Mouse (Mus musculus) olfactory bulb, adult 2 months (tissue): ENCODE measurements around the gene Foxp1. TPM values are rescaled to one million over a fixed set of nuclear protein-coding genes. Genes with fewer than 3 reads are reported as not detected.

Source experiments
- H3K27ac ChIP-seq: fragments of 200-500 bp; 2 replicates; pipeline ENCODE4 v1.5.1; 2012; ENCODE audit warnings: low read depth, low read length; ENCODE audit not compliant: insufficient read depth
- H3K4me1 ChIP-seq: fragments of 200-500 bp; 2 replicates; pipeline ENCODE4 v1.6.1; 2012; ENCODE audit warnings: low read length; ENCODE audit not compliant: control insufficient read depth, insufficient read depth
- H3K4me3 ChIP-seq: fragments of 200-500 bp; 2 replicates; pipeline ENCODE4 v1.5.1; 2012; ENCODE audit warnings: mild to moderate bottlenecking, low read depth, low read length, moderate library complexity; ENCODE audit not compliant: insufficient read depth
- CTCF ChIP-seq: fragments of 200-500 bp; IDR thresholded peaks from 2 replicates; pipeline ENCODE4 v1.5.1; 2012; ENCODE audit warnings: low read depth, mild to moderate bottlenecking, low read length, moderate library complexity; ENCODE audit not compliant: insufficient read depth
- POLR2A ChIP-seq: fragments of 200-500 bp; IDR thresholded peaks from 2 replicates; pipeline ENCODE4 v1.6.1; 2012; ENCODE audit warnings: mild to moderate bottlenecking, low read depth, low read length, moderate library complexity; ENCODE audit not compliant: insufficient read depth
- WGBS: fragments of 180-500 bp; shearing (Covaris S2); methylation state at CpG from one replicate; pipeline ENCODE4 v1.1.7; 2018; 5-methylcytosine and 5-hydroxymethylcytosine counted together
- polyA plus RNA-seq: library from polyadenylated mRNA; stranded (reverse); fragments of >200 nt; gene quantifications from 2 replicates; pipeline ENCODE4 v1.2.4, GENCODE M21; 2012; ENCODE audit warnings: low replicate concordance; ENCODE audit not compliant: missing spikeins, insufficient read depth, insufficient read length

The Foxp1 gene
- polyA plus RNA-seq, 1 experiment = not detected

DNA sequence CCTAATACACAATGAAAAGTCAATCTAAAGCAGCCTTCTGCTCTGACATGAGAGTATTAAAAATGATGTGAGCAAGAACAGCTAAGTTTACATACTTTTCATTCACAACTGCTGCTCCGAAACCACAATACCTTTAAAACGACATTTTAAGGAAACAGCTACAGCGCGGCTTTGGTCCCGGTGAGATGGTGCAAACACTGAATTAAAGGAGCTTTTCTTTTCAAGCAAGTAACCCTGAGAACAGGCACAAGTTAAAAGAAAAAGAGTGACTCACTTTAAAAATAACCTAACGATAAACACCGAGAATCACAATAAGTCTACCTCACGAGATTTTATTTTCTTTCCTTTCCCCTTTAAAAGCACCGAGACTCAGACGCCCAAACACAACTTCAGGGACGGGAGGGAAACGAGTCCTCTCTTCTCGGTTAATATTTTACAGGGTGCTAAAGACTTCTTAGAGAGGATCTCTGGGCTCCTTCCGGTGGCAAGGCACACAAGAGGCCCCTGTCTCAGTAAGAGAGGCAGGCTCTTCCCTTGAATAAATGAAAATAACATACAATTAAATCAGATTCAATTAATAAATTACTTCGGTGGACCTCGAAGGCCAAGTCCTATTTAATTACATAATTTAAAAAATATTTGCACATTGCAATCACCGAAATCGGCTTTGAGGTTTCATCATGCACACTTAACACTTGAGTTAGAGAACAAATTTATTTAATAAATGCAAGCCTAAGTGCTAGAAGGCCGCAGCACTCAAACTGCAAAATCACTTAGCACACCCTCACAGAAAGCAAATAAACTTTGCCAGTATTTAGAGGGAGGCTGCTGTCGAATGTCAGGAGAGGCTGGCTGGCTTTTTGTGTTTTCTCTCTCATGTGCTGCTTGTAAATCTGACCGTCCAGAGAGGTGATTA, 246.9 kb downstream of the Foxp1 start:
- no peaks in the 10 kb centered on the region for H3K4me1 ChIP-seq
- TF ChIP-seq CTCF (no peak), POLR2A (no peak)
- WGBS = 59% methylated on average over 21 of the region's 21 CpGs
- H3K4me3 ChIP-seq = no peak overlapping the region
- no peak overlapping the region for H3K27ac ChIP-seq

- Histone ChIP-seq H3K27ac (no peak overlapping the region), H3K4me1 (no peaks in the 10 kb centered on the region)
- WGBS = 94% methylated on average over 5 of the region's 5 CpGs
Measured at GRCm38 (mm10) chr6:99274667-99275066, 247.9 kb downstream of the Foxp1 start.

GRCm38 (mm10) chr6:99274222-99274621, 248.3 kb downstream of the Foxp1 start:
- WGBS = 88% methylated on average over 6 of the region's 6 CpGs
- H3K4me1 ChIP-seq = no peaks in the 10 kb centered on the region
- no peak for TF ChIP-seq POLR2A
- TF ChIP-seq CTCF = no peak
- no peak overlapping the region for H3K4me3 ChIP-seq
- H3K27ac ChIP-seq = no peak overlapping the region

More at GRCm38 (mm10) chr6:99274667-99275066, 247.9 kb downstream of the Foxp1 start:
- H3K4me3 ChIP-seq = no peak overlapping the region
- TF ChIP-seq CTCF = no peak
- TF ChIP-seq POLR2A = no peak

DNA sequence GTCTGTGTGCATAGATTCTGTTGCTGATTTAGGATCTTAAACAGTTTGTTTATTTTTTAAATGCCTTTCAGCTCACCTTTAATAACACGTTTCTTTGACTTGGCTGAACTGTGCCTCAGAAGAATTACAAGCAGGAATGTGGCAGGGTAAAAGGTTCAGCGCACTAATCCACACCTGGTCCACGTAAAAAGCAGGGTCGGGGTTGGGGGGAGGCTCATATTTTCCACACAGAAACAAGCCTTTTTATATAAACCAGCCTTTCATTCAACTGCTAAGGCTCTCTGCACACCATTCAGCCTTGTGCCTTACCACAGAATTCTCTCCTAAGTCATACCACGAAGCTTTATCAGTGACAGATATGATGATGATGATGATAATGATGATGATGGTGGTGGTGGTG, 249.3 kb downstream of the Foxp1 start:
- no peak for TF ChIP-seq CTCF
- TF ChIP-seq POLR2A = no peak
- Histone ChIP-seq H3K4me1 (no peaks in the 10 kb centered on the region), H3K27ac (no peak overlapping the region), H3K4me3 (no peak overlapping the region)
- 92% methylated on average over 5 of the region's 5 CpGs for WGBS

DNA sequence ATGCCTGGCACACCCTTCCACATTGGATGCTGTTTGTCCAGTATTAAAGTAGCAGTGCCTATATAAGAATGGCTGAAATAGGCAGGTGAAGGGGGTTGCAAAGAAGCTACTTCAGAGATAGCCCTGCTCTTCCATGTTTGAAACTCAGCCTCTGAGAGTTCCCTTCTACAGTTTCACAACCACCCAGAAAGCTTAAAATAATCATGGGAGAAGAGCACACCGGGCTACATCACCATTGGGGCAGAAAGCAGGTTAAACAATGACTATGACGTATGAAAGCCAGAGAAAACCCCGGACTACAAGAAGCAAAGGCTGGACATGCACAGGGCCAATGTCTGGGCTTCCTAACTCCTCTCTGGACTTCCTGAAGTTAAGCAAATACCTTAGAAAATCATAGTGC, 250.3 kb downstream of the Foxp1 start:
- H3K4me1 ChIP-seq = no peaks in the 10 kb centered on the region
- 87% methylated on average over 3 of the region's 3 CpGs for WGBS
- no peak overlapping the region for H3K27ac ChIP-seq
- H3K4me3 ChIP-seq = no peak overlapping the region
- no peak for TF ChIP-seq POLR2A
- TF ChIP-seq CTCF = no peak

GRCm38 (mm10) chr6:99271741-99272140, 250.8 kb downstream of the Foxp1 start:
- WGBS = 93% methylated on average over 7 of the region's 7 CpGs

DNA sequence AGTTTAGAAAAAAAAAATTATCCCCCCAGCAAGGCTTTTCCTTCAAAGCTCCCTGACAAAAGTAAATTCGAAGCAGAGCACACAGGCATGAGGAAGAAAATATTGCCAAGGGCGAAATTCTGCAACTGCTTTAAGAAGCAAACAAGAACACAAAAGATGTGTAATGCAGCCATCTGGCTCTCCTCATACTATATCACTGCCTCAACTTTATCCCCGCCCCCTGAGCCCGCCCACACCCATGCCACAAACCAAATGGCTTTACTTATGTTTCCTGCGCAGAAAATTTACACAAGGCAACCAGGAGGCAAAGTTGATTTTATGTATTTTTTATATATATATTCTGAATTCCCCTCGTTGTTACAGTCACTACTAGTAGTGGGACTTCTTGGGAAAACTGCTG, 252.6 kb downstream of the Foxp1 start:
- TF ChIP-seq CTCF (no peak), POLR2A (no peak)
- H3K4me3 ChIP-seq = no peak overlapping the region
- H3K4me1 ChIP-seq = peaks cover 9% of the 10 kb centered on the region
- no peak overlapping the region for H3K27ac ChIP-seq
- WGBS = 75% methylated on average over 6 of the region's 6 CpGs

More at GRCm38 (mm10) chr6:99271741-99272140, 250.8 kb downstream of the Foxp1 start:
- Histone ChIP-seq H3K4me1 (no peaks in the 10 kb centered on the region), H3K4me3 (no peak overlapping the region), H3K27ac (no peak overlapping the region)
- TF ChIP-seq POLR2A (no peak), CTCF (no peak)

DNA sequence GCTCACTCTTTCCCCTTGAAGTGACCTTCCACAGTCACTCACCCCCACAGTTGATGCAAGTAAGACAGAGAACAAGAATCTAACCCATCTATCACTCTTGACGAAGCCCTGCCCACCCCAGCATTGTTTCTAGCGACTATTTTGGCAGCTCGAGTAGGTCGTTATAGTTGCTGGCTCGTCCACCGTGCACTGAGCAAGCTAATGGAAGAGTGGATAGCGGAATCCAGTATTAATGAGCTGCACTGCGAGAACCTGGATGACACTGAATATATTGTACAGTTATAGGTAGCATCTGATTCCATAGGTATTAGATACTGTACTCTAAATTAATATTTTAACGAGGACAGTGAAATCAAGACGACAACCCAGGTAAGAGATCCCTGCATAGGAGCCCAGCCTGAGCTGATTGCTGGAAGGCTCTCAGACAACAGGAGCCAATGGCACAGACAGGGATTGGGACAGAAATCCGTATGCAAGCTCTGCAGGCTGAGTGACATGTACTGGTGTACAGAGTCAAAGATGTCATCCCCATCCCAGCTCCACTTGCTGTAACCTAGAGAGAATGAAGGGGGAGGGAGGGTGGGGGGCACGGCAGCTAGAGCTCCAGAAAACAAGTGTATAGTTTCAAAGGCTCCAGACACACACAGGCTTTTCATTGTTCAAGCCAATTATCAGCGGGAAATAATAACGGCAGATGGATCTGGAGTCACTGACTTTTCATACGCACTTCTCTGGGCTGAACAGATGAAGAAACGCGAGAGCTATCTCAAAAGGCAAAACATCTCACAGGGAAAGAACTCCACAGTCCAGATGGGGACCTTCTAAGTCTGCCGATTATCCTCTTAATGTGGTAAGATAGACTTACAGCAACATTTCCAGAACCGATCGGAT, 254.1 kb downstream of the Foxp1 start:
- H3K27ac ChIP-seq = no peak overlapping the region

More for the DNA sequence above, 254.1 kb downstream of the Foxp1 start:
- Histone ChIP-seq H3K4me1 (peaks cover 9% of the 10 kb centered on the region), H3K4me3 (no peak overlapping the region)
- 71% methylated on average over 20 of the region's 20 CpGs for WGBS
- TF ChIP-seq POLR2A (no peak), CTCF (no peak)
